Mouse (Mus musculus) telencephalon, adult 2 months (tissue): ENCODE measurements around the gene Aurkaip1.

Experiments used
- DNase-seq: peaks from one replicate; pipeline ENCODE4 v3.0.0-alpha.2; 2011; ENCODE audit warnings: low read depth, low spot score

Aurkaip1 gene

DNA sequence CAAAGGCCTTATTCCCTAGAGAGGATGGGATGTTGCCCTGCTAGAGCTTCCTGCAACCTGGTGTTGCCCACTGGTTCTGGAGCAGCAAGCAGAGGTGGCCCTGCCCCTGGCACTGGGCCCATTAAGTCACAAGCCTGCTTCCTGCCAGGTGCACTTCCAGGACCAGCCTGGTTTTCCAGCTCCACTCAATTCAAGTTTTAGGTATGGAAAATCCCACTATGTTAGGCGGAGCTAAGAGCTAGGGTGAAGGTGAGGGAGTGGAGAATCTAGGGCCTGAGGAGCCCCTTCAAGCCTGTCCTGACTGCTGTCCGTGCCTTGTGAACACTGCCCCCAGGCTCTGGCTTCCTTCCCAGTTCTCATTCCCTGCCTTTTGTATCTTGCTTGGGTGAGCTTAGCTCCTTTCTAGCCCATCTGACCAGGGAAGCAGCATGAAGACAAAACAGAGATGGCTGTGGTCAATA lies 20.9 kb downstream of the Aurkaip1 start:
- no peak for DNase-seq

DNA sequence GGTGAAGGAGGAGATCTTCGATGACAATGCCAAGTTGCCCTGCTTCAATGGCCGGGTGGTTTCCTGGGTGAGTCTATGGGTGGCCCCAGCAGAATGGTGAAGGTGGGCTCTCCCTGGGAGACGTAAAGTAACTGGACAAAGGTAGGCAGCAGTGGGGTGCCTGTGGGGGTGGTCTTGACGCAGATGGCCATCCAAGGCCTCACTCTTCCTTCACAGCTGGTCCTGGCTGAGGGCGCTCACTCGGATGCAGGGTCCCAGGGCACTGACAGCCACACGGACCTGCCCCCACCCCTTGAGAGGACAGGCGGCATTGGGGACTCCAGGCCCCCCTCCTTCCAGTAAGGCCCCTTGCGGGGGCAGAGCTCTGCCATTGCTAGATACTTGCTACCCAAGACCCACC lies 22.3 kb downstream of the Aurkaip1 start:
- no peak for DNase-seq

- DNase-seq, result no peak
These were observed 23.9 kb downstream of the Aurkaip1 start for GRCm38 (mm10) chr4:155854991-155855390.

DNA sequence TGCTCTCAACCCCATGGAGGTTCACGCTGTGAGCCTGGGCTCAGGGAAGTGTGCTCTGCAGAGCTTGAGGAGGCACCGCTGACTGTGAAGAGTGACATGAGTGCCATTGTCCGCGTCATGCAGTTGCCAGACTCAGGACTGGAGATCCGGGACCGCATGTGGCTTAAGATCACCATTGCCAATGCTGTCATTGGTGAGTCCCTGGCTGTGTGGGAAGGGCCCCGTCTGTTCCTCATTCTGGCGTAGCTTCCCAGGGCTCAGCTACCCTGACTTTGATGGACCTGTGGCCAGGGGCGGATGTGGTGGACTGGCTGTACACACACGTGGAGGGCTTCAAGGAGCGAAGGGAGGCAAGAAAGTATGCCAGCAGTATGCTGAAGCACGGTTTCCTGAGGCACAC lies 25.0 kb downstream of the Aurkaip1 start:
- DNase-seq, result no peak

GRCm38 (mm10) chr4:155856881-155857280 lies 25.8 kb downstream of the Aurkaip1 start:
- DNase-seq, result no peak

- DNase-seq, result no peak
These were observed 28.2 kb downstream of the Aurkaip1 start for GRCm38 (mm10) chr4:155859318-155859717.

- no peak for DNase-seq
These were observed 30.7 kb downstream of the Aurkaip1 start for GRCm38 (mm10) chr4:155861787-155862186.

GRCm38 (mm10) chr4:155863001-155863400 lies 31.9 kb downstream of the Aurkaip1 start, which contains the start of gene Tas1r3:
Gene Tas1r3 (minus strand): TSS chr4:155863362.
- no peak for DNase-seq

- no peak for DNase-seq
These were observed 37.7 kb downstream of the Aurkaip1 start for GRCm38 (mm10) chr4:155868614-155869298.

- DNase-seq, result peak; percentile 89
These were observed 38.4 kb downstream of the Aurkaip1 start, which contains the start of the genes Cptp and Ints11 for GRCm38 (mm10) chr4:155869317-155870033. Gene Cptp (minus strand): TSS chr4:155869440. Gene Ints11 (plus strand): TSS chr4:155869546.

DNA sequence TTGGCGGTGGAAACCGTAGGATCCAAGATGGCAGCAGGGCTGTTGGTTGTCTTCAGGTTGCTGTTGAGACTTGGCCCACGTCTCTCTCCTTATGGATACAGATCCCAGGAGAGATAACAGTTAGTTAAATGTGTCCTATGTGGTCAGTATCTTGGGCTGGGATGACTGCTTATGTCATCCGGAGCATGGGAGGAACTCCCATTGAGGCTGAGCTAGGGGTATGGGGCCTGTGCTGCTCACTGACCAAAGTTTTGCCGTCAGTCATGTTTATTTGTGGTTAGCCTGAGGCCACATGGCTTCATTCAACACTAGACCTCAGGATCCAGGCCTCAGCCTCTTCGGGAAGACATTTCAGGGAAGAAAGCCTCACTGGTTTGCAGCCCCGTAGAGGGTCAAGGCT lies 40.3 kb downstream of the Aurkaip1 start:
- no peak for DNase-seq
